ENCODE assay signal across 27 mouse cellular contexts in genomic region chr5:42636162-42636823, GRCm38 (mm10).
"Had no signal": no experiment of that assay in that cellular context is flagged by ENCODE, and none has a peak within 500 bp of the region (broad histone marks: within the 10 kb centered on the region; RNA-seq: fewer than 3 reads in every experiment).

No protein-coding gene starts in this region.

- DNase-seq: gastrocnemius, adult 2 months; gastrocnemius, postnatal 10 days; gastrocnemius, postnatal 25 days; heart, adult 18-20 months; heart, postnatal 10 days; heart, postnatal 4 days; kidney, adult 18-20 months; kidney, adult 8-10 months; kidney, postnatal 10 days; kidney, postnatal 25 days; kidney, postnatal 4 days; liver had no signal

- H3K4me3 ChIP-seq: gastrocnemius, adult 2 months; heart, embryonic 10.5 days; heart, embryonic 12.5 days; hindbrain, embryonic 10.5 days; hindbrain, embryonic 12.5 days; intestine, embryonic 15.5 days; layer of hippocampus, adult 2 months; left cerebral cortex, adult 2 months; limb, embryonic 10.5 days; limb, embryonic 12.5 days; liver, embryonic 12.5 days had no signal

- H3K4me2 ChIP-seq: heart, embryonic 12.5 days; hindbrain, embryonic 12.5 days; hindbrain, embryonic 14.5 days; intestine, embryonic 15.5 days; limb, embryonic 12.5 days; liver, embryonic 12.5 days had no signal

- H3K9ac ChIP-seq: heart, embryonic 12.5 days; hindbrain, embryonic 12.5 days; hindbrain, embryonic 14.5 days; intestine, embryonic 15.5 days; limb, embryonic 12.5 days; liver, embryonic 12.5 days; liver, embryonic 14.5 days had no signal

- H3K27ac ChIP-seq: gastrocnemius, adult 2 months; heart, embryonic 10.5 days; hindbrain, embryonic 10.5 days; hindbrain, embryonic 12.5 days; hindbrain, embryonic 14.5 days; intestine, embryonic 15.5 days; layer of hippocampus, adult 2 months; left cerebral cortex, adult 2 months; limb, embryonic 10.5 days; limb, embryonic 12.5 days; liver, embryonic 12.5 days; liver, embryonic 14.5 days had no signal

- H3K36me3 ChIP-seq: heart, embryonic 10.5 days; heart, embryonic 12.5 days; hindbrain, embryonic 10.5 days; hindbrain, embryonic 12.5 days; intestine, embryonic 15.5 days; limb, embryonic 10.5 days; limb, embryonic 12.5 days; liver, embryonic 12.5 days had no signal

- H3K9me3 ChIP-seq: heart, embryonic 10.5 days; heart, embryonic 12.5 days; hindbrain, embryonic 10.5 days; hindbrain, embryonic 12.5 days; intestine, embryonic 15.5 days; limb, embryonic 10.5 days; limb, embryonic 12.5 days; liver, embryonic 12.5 days had no signal

- H3K27me3 ChIP-seq: heart, embryonic 12.5 days; hindbrain, embryonic 12.5 days; intestine, embryonic 15.5 days; limb, embryonic 12.5 days; liver, embryonic 12.5 days had no signal

- ATAC-seq: hindbrain, embryonic 16.5 days; inflammation-experienced regulatory T-cells, adult 6 months; intestine, embryonic 15.5 days; intestine, postnatal 0 days; liver, embryonic 12.5 days had no signal

- H3K4me1 ChIP-seq: heart, embryonic 10.5 days; heart, embryonic 12.5 days; hindbrain, embryonic 10.5 days; hindbrain, embryonic 12.5 days; intestine, embryonic 15.5 days; limb, embryonic 10.5 days; limb, embryonic 12.5 days; liver, embryonic 12.5 days had no signal
